Mouse (Mus musculus) heart, embryonic 12.5 days (tissue): ENCODE results near the gene S100a16. TPM values are rescaled to one million over a fixed set of nuclear protein-coding genes. Genes with fewer than 3 reads are reported as not detected.

Source experiments
- ATAC-seq: fragments of 200-750 bp; cut with Nextera tagmentation; 2 replicates; pipeline ENCODE4 v1.8.0; 2017; ENCODE audit warnings: moderate TSS enrichment, moderate library complexity; ENCODE audit not compliant: insufficient number of reproducible peaks, low FRiP score
- H3K27ac ChIP-seq: fragments of 300-500 bp; sonication (generic); 2 replicates; pipeline ENCODE4 v1.5.1; 2016; ENCODE audit warnings: mild to moderate bottlenecking, moderate library complexity; ENCODE audit not compliant: poor library complexity, severe bottlenecking
- H3K27me3 ChIP-seq: fragments of 300-500 bp; sonication (generic); replicated peaks from 2 replicates; pipeline ENCODE4 v1.6.1; 2016; ENCODE audit warnings: mild to moderate bottlenecking, moderate library complexity
- H3K36me3 ChIP-seq: fragments of 300-500 bp; sonication (generic); 2 replicates; pipeline ENCODE4 v1.6.1; 2016; ENCODE audit warnings: mild to moderate bottlenecking, moderate library complexity
- H3K4me1 ChIP-seq: fragments of 300-500 bp; sonication (generic); replicated peaks from 2 replicates; pipeline ENCODE4 v1.6.1; 2016; ENCODE audit warnings: mild to moderate bottlenecking
- H3K4me2 ChIP-seq: fragments of 300-500 bp; sonication (generic); 2 replicates; pipeline ENCODE4 v1.6.1; 2016; ENCODE audit warnings: mild to moderate bottlenecking, moderate library complexity
- H3K4me3 ChIP-seq: fragments of 300-500 bp; sonication (generic); 2 replicates; pipeline ENCODE4 v1.5.1; 2016; ENCODE audit warnings: mild to moderate bottlenecking
- H3K9ac ChIP-seq: fragments of 300-500 bp; sonication (generic); 2 replicates; pipeline ENCODE4 v1.6.1; 2016; ENCODE audit warnings: mild to moderate bottlenecking, moderate library complexity
- H3K9me3 ChIP-seq: fragments of 300-500 bp; sonication (generic); replicated peaks from 2 replicates; pipeline ENCODE4 v1.6.1; 2016; ENCODE audit warnings: mild to moderate bottlenecking, moderate library complexity
- WGBS: fragments of 180-500 bp; shearing (Covaris S2); methylation state at CpG from one replicate; pipeline ENCODE4 v1.1.7; 2016; 5-methylcytosine and 5-hydroxymethylcytosine counted together
- polyA plus RNA-seq: library from polyadenylated mRNA; unstranded; fragments of >200 nt; fragmentation: Nextera tagmentation; extraction: Ambion mirVana; gene quantifications from 2 replicates; pipeline ENCODE4 v1.2.1, GENCODE M21; 2016

The S100a16 gene
- polyA plus RNA-seq, 1 experiment from 2014 or later: 31.9 TPM

GRCm38 (mm10) chr3:90525421-90525820 lies 11.6 kb upstream of the S100a16 start:
- Histone ChIP-seq H3K4me3 (no peak overlapping the region), H3K4me1 (0 out of 2 replicates have a peak, but pooled peaks cover 3% of the 10 kb centered on the region), H3K27me3 (no peaks in the 10 kb centered on the region), H3K36me3 (0 out of 2 replicates have a peak, but pooled peaks cover 4% of the 10 kb centered on the region), H3K27ac (no peak overlapping the region), H3K4me2 (no peak overlapping the region), H3K9me3 (no peaks in the 10 kb centered on the region), H3K9ac (no peak overlapping the region)
- 56% methylated on average over 4 of the region's 4 CpGs for WGBS
- ATAC-seq: no peak

DNA sequence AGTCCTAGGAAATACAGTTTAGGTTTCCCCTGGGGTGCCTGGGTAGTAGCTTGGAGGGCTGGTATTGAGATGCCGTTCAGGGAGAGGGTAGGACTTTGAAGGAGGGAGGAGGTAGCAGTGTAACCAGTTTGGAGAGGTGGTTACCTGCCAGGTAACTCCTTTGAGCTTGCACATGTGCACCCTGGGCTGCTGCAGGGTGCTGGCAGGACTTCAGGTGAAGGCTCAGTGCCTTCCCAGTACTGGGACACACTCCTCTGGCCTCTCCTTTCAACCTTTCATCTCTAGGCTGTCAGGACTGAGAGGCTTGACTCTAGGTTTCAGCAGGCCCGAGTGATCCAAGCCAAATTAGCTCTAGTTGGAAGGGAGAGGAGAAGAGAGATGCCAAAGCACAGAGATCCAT lies 11.0 kb upstream of the S100a16 start:
- WGBS: 59% methylated on average over 2 of the region's 2 CpGs
- H3K4me1 ChIP-seq: 0 out of 2 replicates have a peak, but pooled peaks cover 3% of the 10 kb centered on the region
- H3K9ac ChIP-seq: no peak overlapping the region
- 0 out of 2 replicates have a peak, but pooled peaks cover 4% of the 10 kb centered on the region for H3K36me3 ChIP-seq
- H3K4me2 ChIP-seq: no peak overlapping the region
- ATAC-seq: no peak
- H3K27ac ChIP-seq: no peak overlapping the region
- no peak overlapping the region for H3K4me3 ChIP-seq
- H3K9me3 ChIP-seq: no peaks in the 10 kb centered on the region
- H3K27me3 ChIP-seq: no peaks in the 10 kb centered on the region

GRCm38 (mm10) chr3:90526580-90526979 lies 10.5 kb upstream of the S100a16 start, which contains the start of gene S100a14:
S100a14 (plus strand) TSS chr3:90526856.
- Histone ChIP-seq H3K4me2 (no peak within 1 kb of the TSS), H3K36me3 (0 out of 2 replicates have a peak, but pooled peaks cover 4% of the 10 kb centered on the region), H3K4me3 (no peak within 1 kb of the TSS), H3K27ac (no peak within 1 kb of the TSS), H3K9ac (no peak within 1 kb of the TSS), H3K4me1 (0 out of 2 replicates have a peak, but pooled peaks cover 3% of the 10 kb centered on the region), H3K9me3 (no peaks in the 10 kb centered on the region), H3K27me3 (no peaks in the 10 kb centered on the region)
- peak; percentile 55; the same call in 1 of the 2 replicates for ATAC-seq
- WGBS: 56% methylated on average over 5 of the region's 5 CpGs

DNA sequence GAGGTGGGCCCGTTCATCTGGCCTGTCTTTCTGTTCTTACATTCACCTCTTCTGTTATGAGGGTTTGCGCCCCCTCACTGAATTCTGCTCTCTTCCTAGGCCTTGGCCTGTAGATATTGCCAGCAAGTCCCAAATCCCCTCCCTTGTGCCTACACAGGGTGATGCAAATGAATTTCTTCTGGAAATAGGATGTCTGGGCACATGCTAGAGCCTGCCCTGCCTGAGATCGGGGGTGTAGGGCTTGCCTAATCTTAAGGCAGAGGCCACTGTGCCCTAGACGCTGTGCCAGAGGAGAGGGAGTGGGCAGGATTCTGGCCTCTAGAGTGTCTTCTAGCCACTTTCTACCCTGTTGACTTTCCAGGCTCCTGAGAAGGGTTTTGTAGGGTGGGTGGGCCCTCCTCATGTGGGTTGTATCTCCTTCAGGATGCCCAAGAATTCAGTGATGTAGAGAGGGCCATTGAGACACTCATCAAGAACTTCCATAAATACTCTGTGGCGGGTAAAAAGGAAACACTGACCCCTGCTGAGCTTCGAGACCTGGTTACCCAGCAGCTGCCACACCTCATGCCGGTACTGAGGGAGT lies 9.7 kb upstream of the S100a16 start:
- Histone ChIP-seq H3K9ac (no peak overlapping the region), H3K27me3 (no peaks in the 10 kb centered on the region), H3K4me3 (no peak overlapping the region), H3K9me3 (no peaks in the 10 kb centered on the region), H3K36me3 (0 out of 2 replicates have a peak, but pooled peaks cover 4% of the 10 kb centered on the region), H3K4me2 (no peak overlapping the region), H3K4me1 (0 out of 2 replicates have a peak, but pooled peaks cover 3% of the 10 kb centered on the region), H3K27ac (no peak overlapping the region)
- 77% methylated on average over 7 of the region's 7 CpGs for WGBS
- ATAC-seq: no peak

- H3K27me3 ChIP-seq: peaks cover 4% of the 10 kb centered on the region; the same call in 1 of the 2 replicates
- no peak for ATAC-seq
- 0 out of 2 replicates have a peak, but pooled peaks cover under 1% of the 10 kb centered on the region for H3K4me1 ChIP-seq
- H3K4me2 ChIP-seq: no peak overlapping the region
- H3K36me3 ChIP-seq: no peaks in the 10 kb centered on the region
- no peak overlapping the region for H3K27ac ChIP-seq
- no peak overlapping the region for H3K4me3 ChIP-seq
- no peak overlapping the region for H3K9ac ChIP-seq
- 58% methylated on average over 5 of the region's 5 CpGs for WGBS
- no peaks in the 10 kb centered on the region for H3K9me3 ChIP-seq
These were observed 5.3 kb upstream of the S100a16 start for GRCm38 (mm10) chr3:90531713-90532112.

DNA sequence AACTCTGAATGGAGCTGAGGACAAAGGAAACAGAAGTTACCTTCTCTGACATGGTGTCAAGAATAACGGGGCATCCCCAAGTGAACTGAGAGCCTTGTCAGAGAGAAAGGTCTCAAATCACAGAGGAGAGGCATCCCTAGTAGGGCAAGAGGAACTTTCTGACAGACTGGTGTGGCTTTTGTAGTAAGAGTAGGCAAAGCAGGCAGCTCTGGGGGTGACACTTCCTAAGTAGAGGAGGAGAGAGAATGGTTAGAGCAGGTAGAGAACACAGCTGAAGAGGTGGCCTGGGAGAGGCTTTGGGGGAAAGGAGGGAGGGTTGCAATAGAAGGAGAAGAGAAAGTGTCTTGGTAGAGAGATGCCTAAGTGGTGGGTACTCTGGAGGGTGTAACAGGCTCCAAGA lies 1.6 kb upstream of the S100a16 start:
- no peak overlapping the region for H3K4me2 ChIP-seq
- peaks cover 12% of the 10 kb centered on the region for H3K27me3 ChIP-seq
- no peaks in the 10 kb centered on the region for H3K4me1 ChIP-seq
- H3K27ac ChIP-seq: no peak overlapping the region
- no peaks in the 10 kb centered on the region for H3K9me3 ChIP-seq
- ATAC-seq: no peak
- 62% methylated on average over 1 of the region's 1 CpGs for WGBS
- H3K9ac ChIP-seq: no peak overlapping the region
- no peak overlapping the region for H3K4me3 ChIP-seq
- no peaks in the 10 kb centered on the region for H3K36me3 ChIP-seq

- no peak for ATAC-seq
- no peak overlapping the region for H3K4me3 ChIP-seq
- 74% methylated on average over 5 of the region's 5 CpGs for WGBS
- H3K9ac ChIP-seq: no peak overlapping the region
- no peak overlapping the region for H3K4me2 ChIP-seq
- no peaks in the 10 kb centered on the region for H3K36me3 ChIP-seq
- H3K9me3 ChIP-seq: no peaks in the 10 kb centered on the region
- H3K4me1 ChIP-seq: no peaks in the 10 kb centered on the region; the same call in 1 of the 2 replicates
- no peak overlapping the region for H3K27ac ChIP-seq
- H3K27me3 ChIP-seq: peaks cover 12% of the 10 kb centered on the region
These were observed 847 bp downstream of the S100a16 start for GRCm38 (mm10) chr3:90537905-90538296.

DNA sequence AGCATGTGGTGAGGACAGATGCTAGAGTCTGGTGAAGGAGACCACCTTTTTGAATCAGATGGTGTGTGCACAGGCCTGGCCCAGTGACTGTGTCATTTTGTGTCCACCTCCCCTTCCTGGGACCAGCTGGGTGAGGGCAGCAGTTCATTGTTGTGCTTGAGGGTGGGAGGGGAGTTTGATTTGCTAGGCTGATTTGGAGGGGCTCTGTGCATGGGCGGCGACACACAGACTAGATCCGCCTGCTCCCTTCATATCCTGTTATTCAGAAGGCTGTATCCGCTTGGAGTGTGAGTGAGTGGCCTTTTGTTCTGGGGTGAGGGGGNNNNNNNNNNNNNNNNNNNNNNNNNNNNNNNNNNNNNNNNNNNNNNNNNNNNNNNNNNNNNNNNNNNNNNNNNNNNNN lies 3.9 kb downstream of the S100a16 start:
- 51% methylated on average over 4 of the region's 4 CpGs for WGBS
- no peaks in the 10 kb centered on the region for H3K9me3 ChIP-seq
- 0 out of 2 replicates have a peak, but pooled peaks have one; percentile 52 for ATAC-seq
- H3K27me3 ChIP-seq: peaks cover 12% of the 10 kb centered on the region; the same call in 1 of the 2 replicates
- no peaks in the 10 kb centered on the region for H3K36me3 ChIP-seq
- no peak overlapping the region for H3K27ac ChIP-seq
- H3K9ac ChIP-seq: no peak overlapping the region
- H3K4me3 ChIP-seq: peak overlapping the region; percentile 10; the same call in 1 of the 2 replicates
- H3K4me2 ChIP-seq: peak overlapping the region; percentile 35
- H3K4me1 ChIP-seq: no peaks in the 10 kb centered on the region; the same call in 1 of the 2 replicates

- no peak for ATAC-seq
- H3K4me3 ChIP-seq: no peak overlapping the region
- 60% methylated on average over 5 of the region's 5 CpGs for WGBS
These were observed 12.8 kb downstream of the S100a16 start for GRCm38 (mm10) chr3:90549676-90550420.

GRCm38 (mm10) chr3:90550421-90550790 lies 13.4 kb downstream of the S100a16 start:
- ATAC-seq: no peak
- WGBS: 82% methylated on average over 2 of the region's 2 CpGs

More at GRCm38 (mm10) chr3:90549676-90550420, 12.8 kb downstream of the S100a16 start:
- Histone ChIP-seq H3K4me2 (no peak overlapping the region), H3K27ac (no peak overlapping the region), H3K9me3 (no peaks in the 10 kb centered on the region), H3K36me3 (no peaks in the 10 kb centered on the region), H3K27me3 (no peaks in the 10 kb centered on the region), H3K9ac (no peak overlapping the region), H3K4me1 (peaks cover 3% of the 10 kb centered on the region; the same call in 1 of the 2 replicates)

DNA sequence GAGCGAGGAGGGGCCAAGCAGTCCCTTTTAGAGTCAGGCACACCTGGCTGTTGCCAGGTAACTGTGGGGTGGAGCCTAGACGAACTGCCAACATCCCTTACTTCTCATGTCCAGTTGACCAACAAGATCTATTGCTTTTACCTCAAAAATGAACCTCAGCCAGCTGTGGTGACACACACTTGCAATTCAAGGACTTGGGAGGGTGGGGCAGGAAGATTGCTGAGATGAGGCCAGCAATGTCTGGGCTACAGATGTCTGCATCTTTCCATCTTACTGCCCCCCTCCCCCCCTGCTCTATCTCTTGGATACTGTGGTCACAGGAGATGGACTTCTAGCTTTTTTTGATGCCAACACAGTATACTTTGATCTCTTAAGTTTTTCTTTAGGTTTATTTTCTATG lies 15.2 kb downstream of the S100a16 start:
- no peaks in the 10 kb centered on the region for H3K9me3 ChIP-seq
- no peak overlapping the region for H3K9ac ChIP-seq
- ATAC-seq: no peak
- no peaks in the 10 kb centered on the region for H3K36me3 ChIP-seq
- H3K27me3 ChIP-seq: no peaks in the 10 kb centered on the region
- H3K4me3 ChIP-seq: no peak overlapping the region
- H3K27ac ChIP-seq: no peak overlapping the region
- WGBS: 77% methylated on average over 2 of the region's 2 CpGs
- H3K4me2 ChIP-seq: no peak overlapping the region
- peaks cover 3% of the 10 kb centered on the region; the same call in 1 of the 2 replicates for H3K4me1 ChIP-seq

More at GRCm38 (mm10) chr3:90550421-90550790, 13.4 kb downstream of the S100a16 start:
- no peak overlapping the region for H3K4me3 ChIP-seq
- no peak overlapping the region for H3K9ac ChIP-seq
- no peaks in the 10 kb centered on the region for H3K36me3 ChIP-seq
- no peaks in the 10 kb centered on the region for H3K27me3 ChIP-seq
- peaks cover 3% of the 10 kb centered on the region; the same call in 1 of the 2 replicates for H3K4me1 ChIP-seq
- H3K27ac ChIP-seq: no peak overlapping the region
- no peaks in the 10 kb centered on the region for H3K9me3 ChIP-seq
- H3K4me2 ChIP-seq: no peak overlapping the region
